Mouse (Mus musculus) left cerebral cortex, adult 11 months (tissue): ENCODE data around the gene Rps6ka4.

Source experiments
- DNase-seq: peaks from one replicate; pipeline ENCODE4 v3.0.0; 2022; ENCODE audit warnings: low spot score

The Rps6ka4 gene

GRCm38 (mm10) chr19:6840475-6841291 is at the start of gene Rps6ka4:
Gene Rps6ka4 (minus strand): TSS chr19:6840636.
- peak; percentile 35 for DNase-seq

- DNase-seq = no peak
Measured at GRCm38 (mm10) chr19:6877965-6878364, 37.5 kb upstream of the Rps6ka4 start.

GRCm38 (mm10) chr19:6876799-6877198 is 36.4 kb upstream of the Rps6ka4 start:
- DNase-seq = no peak

GRCm38 (mm10) chr19:6875834-6876233 is 35.4 kb upstream of the Rps6ka4 start:
- DNase-seq = no peak

GRCm38 (mm10) chr19:6874257-6874656 is 33.8 kb upstream of the Rps6ka4 start:
- no peak for DNase-seq

GRCm38 (mm10) chr19:6872701-6873100 is 32.3 kb upstream of the Rps6ka4 start:
- no peak for DNase-seq

GRCm38 (mm10) chr19:6871574-6872271 is 31.3 kb upstream of the Rps6ka4 start:
- no peak for DNase-seq

GRCm38 (mm10) chr19:6869355-6869754 is 28.9 kb upstream of the Rps6ka4 start:
- DNase-seq = no peak

- no peak for DNase-seq
Measured at GRCm38 (mm10) chr19:6861451-6861850, 21.0 kb upstream of the Rps6ka4 start.

- no peak for DNase-seq
Measured at GRCm38 (mm10) chr19:6860706-6861105, 20.3 kb upstream of the Rps6ka4 start.

GRCm38 (mm10) chr19:6859971-6860370 is 19.5 kb upstream of the Rps6ka4 start:
- DNase-seq = no peak

- DNase-seq = no peak
Measured at GRCm38 (mm10) chr19:6859032-6859651, 18.7 kb upstream of the Rps6ka4 start.

GRCm38 (mm10) chr19:6858031-6858430 is 17.6 kb upstream of the Rps6ka4 start, which contains the start of gene Ccdc88b:
Gene Ccdc88b (minus strand): TSS chr19:6858211.
- DNase-seq = no peak

GRCm38 (mm10) chr19:6857391-6858005 is 17.1 kb upstream of the Rps6ka4 start:
- DNase-seq = no peak

GRCm38 (mm10) chr19:6857003-6857360 is 16.5 kb upstream of the Rps6ka4 start:
- DNase-seq = no peak

GRCm38 (mm10) chr19:6856281-6857002 is 16.0 kb upstream of the Rps6ka4 start:
- DNase-seq = no peak

- DNase-seq = no peak
Measured at GRCm38 (mm10) chr19:6855225-6856031, 15.0 kb upstream of the Rps6ka4 start.

GRCm38 (mm10) chr19:6854658-6855057 is 14.2 kb upstream of the Rps6ka4 start:
- no peak for DNase-seq

GRCm38 (mm10) chr19:6853903-6854302 is 13.5 kb upstream of the Rps6ka4 start:
- no peak for DNase-seq

GRCm38 (mm10) chr19:6852393-6853305 is 12.2 kb upstream of the Rps6ka4 start:
- DNase-seq = no peak
